20 mouse cellular contexts compared by ENCODE assay signal in the genomic region with DNA sequence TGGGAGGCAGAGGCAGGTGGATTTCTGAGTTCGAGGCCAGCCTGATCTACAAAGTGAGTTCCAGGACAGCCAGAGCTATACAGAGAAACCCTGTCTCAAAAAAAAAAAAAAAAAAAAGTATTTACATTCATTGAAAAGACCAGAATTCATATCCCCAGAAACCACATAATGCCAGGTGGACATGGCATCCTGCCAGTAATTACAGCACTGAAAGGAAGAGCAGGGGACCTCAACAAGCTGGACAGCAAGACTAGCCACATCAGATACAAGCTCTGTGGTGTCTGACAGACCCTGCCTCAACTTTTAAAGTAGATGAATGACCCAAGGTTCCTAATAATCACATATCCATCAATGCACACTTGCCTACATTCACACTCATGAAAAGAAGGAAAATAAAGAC. TPM values are rescaled to one million over a fixed set of nuclear protein-coding genes. Genes with fewer than 3 reads are reported as not detected.
DNase-seq lines count a peak whose midpoint lies in the region; ATAC-seq and TF ChIP-seq lines count a peak whose summit lies in the region.
"Had no signal": no experiment of that assay in that cellular context is flagged by ENCODE, and none has a peak within 500 bp of the region (broad histone marks: within the 10 kb centered on the region; RNA-seq: fewer than 3 reads in every experiment).

No protein-coding gene starts in this region.

- no peak for TF ChIP-seq CTCF in cerebellum, adult 2 months (IDR thresholded peaks at IDR 0.05; ENCODE audit: borderline replicate concordance, insufficient read depth, low read depth, low read length)
- TF ChIP-seq CTCF in MEL (IDR thresholded peaks at IDR 0.05 in 2 of 3, conservative IDR thresholded peaks at IDR 0.05 in 1 of 3; ENCODE audit: control insufficient read depth in 1 of 3, insufficient read depth in 1 of 3, low read depth in 2 of 3, low read length in 3 of 3, poor library complexity in 1 of 3, severe bottlenecking in 1 of 3), result no peak

- peaks cover 22% of the 10 kb centered on the region for H3K4me1 ChIP-seq in cerebellum, adult 2 months (ENCODE audit: control insufficient read depth, insufficient read depth, low read length)
- H3K4me1 ChIP-seq in MEL (ENCODE audit: control insufficient read depth in 1 of 2, insufficient read depth in 2 of 2, low read length in 2 of 2), result no peaks in the 10 kb centered on the region; a peak in 1 of 4 replicates
- H3K4me1 ChIP-seq in midbrain, embryonic 14.5 days (ENCODE audit: control insufficient read depth, insufficient read depth, low read length), result no peaks in the 10 kb centered on the region
- H3K4me1 ChIP-seq: embryonic facial prominence, embryonic 10.5 days; embryonic facial prominence, embryonic 12.5 days; forebrain, embryonic 13.5 days; forebrain, embryonic 15.5 days had no signal

- DNase-seq in cerebellum, adult 2 months, result peak; percentile 36 to 52
- no peak for DNase-seq in cerebellum, adult 8-10 months
- DNase-seq in cerebellum, postnatal 25 days, result peak; percentile 36 to 56
- no peak for DNase-seq in cerebellum, postnatal 4 days (ENCODE audit: low spot score in 2 of 2)
- DNase-seq in 416B (ENCODE audit: low read depth), result peak; percentile 27
- DNase-seq in MEL (ENCODE audit: low read depth, low spot score), result no peak
- no peak for DNase-seq in midbrain, embryonic 14.5 days
- DNase-seq: adrenal gland, adult 2 months; adrenal gland, postnatal 10 days; adrenal gland, postnatal 25 days; B cell, adult 2 months; cerebellum, adult 9-10 months; forebrain, postnatal 0 days had no signal

- no peak for TF ChIP-seq EP300 in MEL (IDR thresholded peaks at IDR 0.05; ENCODE audit: low read depth in 1 of 2, low read length in 2 of 2)

- ATAC-seq in midbrain, embryonic 14.5 days (ENCODE audit: low FRiP score, low TSS enrichment), result no peak
- ATAC-seq: CD4-positive, CD25-positive, alpha-beta regulatory T cell, adult 4 months; forebrain, embryonic 13.5 days; forebrain, embryonic 15.5 days; forebrain, postnatal 0 days had no signal

- H3K27ac ChIP-seq in cerebellum, adult 2 months (ENCODE audit: insufficient read depth, low read length), result no peak overlapping the region
- H3K27ac ChIP-seq in MEL (ENCODE audit: control insufficient read depth, low read depth, low read length), result no peak overlapping the region
- H3K27ac ChIP-seq in midbrain, embryonic 14.5 days (replicated peaks; ENCODE audit: low read depth, low read length), result no peak overlapping the region
- H3K27ac ChIP-seq: embryonic facial prominence, embryonic 10.5 days; embryonic facial prominence, embryonic 12.5 days; forebrain, embryonic 13.5 days; forebrain, embryonic 15.5 days had no signal

- H3K79me2 ChIP-seq in MEL (ENCODE audit: control insufficient read depth, insufficient read depth, low read length, poor library complexity), result no peaks in the 10 kb centered on the region; the same call in 1 of the 2 replicates

- H3K4me2 ChIP-seq in midbrain, embryonic 14.5 days (ENCODE audit: low read length), result no peak overlapping the region
- H3K4me2 ChIP-seq: embryonic facial prominence, embryonic 12.5 days; forebrain, embryonic 13.5 days; forebrain, embryonic 15.5 days had no signal

- peaks cover 6 to 47% of the 10 kb centered on the region in 2 experiments; a peak in 3 of 4 replicates for H3K36me3 ChIP-seq in MEL (ENCODE audit: control insufficient read depth in 1 of 2, insufficient read depth in 2 of 2, low read length in 2 of 2)
- H3K36me3 ChIP-seq in midbrain, embryonic 14.5 days (ENCODE audit: control insufficient read depth, insufficient read depth, low read length), result peaks cover 98% of the 10 kb centered on the region

- TF ChIP-seq RAD21 in MEL (IDR thresholded peaks at IDR 0.05; ENCODE audit: low read depth, low read length), result no peak

- H3K4me3 ChIP-seq in cerebellum, adult 2 months (replicated peaks; ENCODE audit: insufficient read depth, low read depth, low read length), result no peak overlapping the region
- no peak overlapping the region for H3K4me3 ChIP-seq in MEL (ENCODE audit: control insufficient read depth in 1 of 2, insufficient read depth in 1 of 2, low read depth in 2 of 2, low read length in 2 of 2)
- no peak overlapping the region for H3K4me3 ChIP-seq in midbrain, embryonic 14.5 days (replicated peaks; ENCODE audit: low read depth, low read length)
- H3K4me3 ChIP-seq: embryonic facial prominence, embryonic 10.5 days; embryonic facial prominence, embryonic 12.5 days; forebrain, embryonic 13.5 days; forebrain, embryonic 15.5 days had no signal

- no peak for TF ChIP-seq POLR2A in cerebellum, adult 2 months (IDR thresholded peaks at IDR 0.05; ENCODE audit: borderline replicate concordance, insufficient read depth, low read length)
- no peak for TF ChIP-seq POLR2A in MEL (IDR thresholded peaks at IDR 0.05; ENCODE audit: control insufficient read depth in 1 of 2, insufficient read depth in 1 of 2, low read depth in 1 of 2, low read length in 2 of 2, poor library complexity in 1 of 2)

- no peak overlapping the region for H3K9ac ChIP-seq in MEL (ENCODE audit: control insufficient read depth, low read depth, low read length, poor library complexity, severe bottlenecking)
- no peak overlapping the region for H3K9ac ChIP-seq in midbrain, embryonic 14.5 days (replicated peaks; ENCODE audit: low read length)
- H3K9ac ChIP-seq: embryonic facial prominence, embryonic 12.5 days; forebrain, embryonic 13.5 days; forebrain, embryonic 15.5 days; forebrain, postnatal 0 days had no signal

- 86% methylated on average over 1 of the region's 1 CpGs for WGBS in cerebellum, adult 2 months
- 100% methylated on average over 1 of the region's 1 CpGs for WGBS in midbrain, embryonic 14.5 days

- no peaks in the 10 kb centered on the region for H3K27me3 ChIP-seq in cerebellum, adult 2 months (ENCODE audit: control insufficient read depth, insufficient read depth, low read length)
- no peaks in the 10 kb centered on the region for H3K27me3 ChIP-seq in MEL (ENCODE audit: control insufficient read depth in 1 of 2, insufficient read depth in 2 of 2, low read length in 2 of 2)
- H3K27me3 ChIP-seq in midbrain, embryonic 14.5 days (ENCODE audit: control insufficient read depth, insufficient read depth, low read length), result no peaks in the 10 kb centered on the region
- H3K27me3 ChIP-seq: CH12.LX; embryonic facial prominence, embryonic 12.5 days; forebrain, embryonic 13.5 days; forebrain, embryonic 15.5 days had no signal

- H3K9me3 ChIP-seq in MEL (replicated peaks; ENCODE audit: insufficient read depth, low read length), result no peaks in the 10 kb centered on the region
- H3K9me3 ChIP-seq in midbrain, embryonic 14.5 days (ENCODE audit: control insufficient read depth, low read length), result no peaks in the 10 kb centered on the region
- H3K9me3 ChIP-seq: embryonic facial prominence, embryonic 10.5 days; embryonic facial prominence, embryonic 12.5 days; forebrain, embryonic 13.5 days; forebrain, embryonic 15.5 days; G1E had no signal

TF ChIP-seq in MEL, 35 proteins besides CTCF, POLR2A, EP300 and RAD21:
- TF ChIP-seq GATA1 (IDR thresholded peaks at IDR 0.05; ENCODE audit: low read depth, low read length) (no peak), ZNF384 (IDR thresholded peaks at IDR 0.05; ENCODE audit: low read depth, low read length) (0 out of 2 replicates have a peak, but pooled peaks have one; percentile 7)

RNA-seq across cellular contexts. Expression of a gene that starts 15.6 kb away (rescaled TPM):
- 226 and 239 TPM in 2 replicates for polyA plus RNA-seq in cerebellum, adult 2 months (2012; rRNA removed)
- 65.1 and 75.2 TPM in 2 replicates for total RNA-seq in MEL (2012; rRNA removed)
- polyA plus RNA-seq in MEL (2012; ENCODE audit: insufficient read depth in 1 of 2, insufficient read length in 2 of 2, low read depth in 1 of 2, low replicate concordance in 2 of 2, missing spikeins in 1 of 2), result 100 to 1,000 TPM in 1 of 2 experiments, not detected in 1; 105 TPM
- 29.0 and 30.0 TPM in 2 replicates for polyA plus RNA-seq in midbrain, embryonic 14.5 days (2014; fragmentation: Nextera tagmentation; extraction: Ambion mirVana)

RNA-seq across cellular contexts. Expression of a gene that starts 38.7 kb away (rescaled TPM):
- 74.3 and 76.1 TPM in 2 replicates for polyA plus RNA-seq in cerebellum, adult 2 months (2012; rRNA removed)
- 0.96 and 1.4 TPM in 2 replicates for total RNA-seq in MEL (2012; rRNA removed)
- 1 to 10 TPM in 1 of 2 experiments, not detected in 1; 2.6 TPM for polyA plus RNA-seq in MEL (2012; ENCODE audit: insufficient read depth in 1 of 2, insufficient read length in 2 of 2, low read depth in 1 of 2, low replicate concordance in 2 of 2, missing spikeins in 1 of 2)
- 34.5 and 39.3 TPM in 2 replicates for polyA plus RNA-seq in midbrain, embryonic 14.5 days (2014; fragmentation: Nextera tagmentation; extraction: Ambion mirVana)

RNA-seq across cellular contexts. Expression of a gene that starts 52.6 kb away (rescaled TPM):
- 139 and 151 TPM in 2 replicates for polyA plus RNA-seq in cerebellum, adult 2 months (2012; rRNA removed)
- total RNA-seq in MEL (2012; rRNA removed), result 7.4 and 9.2 TPM in 2 replicates
- 10 to 100 TPM in 1 of 2 experiments, not detected in 1; 14.1 TPM for polyA plus RNA-seq in MEL (2012; ENCODE audit: insufficient read depth in 1 of 2, insufficient read length in 2 of 2, low read depth in 1 of 2, low replicate concordance in 2 of 2, missing spikeins in 1 of 2)
- 8.8 and 12.8 TPM in 2 replicates for polyA plus RNA-seq in midbrain, embryonic 14.5 days (2014; fragmentation: Nextera tagmentation; extraction: Ambion mirVana)

Comparison
In these comparisons a context has a peak if more than half of its experiments do, and no peak if none do; other contexts are left out.
1. DNase-seq: peak in cerebellum, adult 2 months (2 of 2), cerebellum, postnatal 25 days (2 of 2) and 416B (single experiment); none in cerebellum, adult 8-10 months (single experiment), cerebellum, postnatal 4 days (0 of 2), MEL (single experiment) and midbrain, embryonic 14.5 days (single experiment).